Mouse (Mus musculus): ENCODE data around the gene Bckdhb. TPM values are rescaled to one million over a fixed set of nuclear protein-coding genes. Genes with fewer than 3 reads are reported as not detected.

The Bckdhb gene
- polyA plus RNA-seq, 2 experiments, result 14.1 to 24.1 TPM

GRCm38 (mm10) chr9:83893767-83894330 lies 31.1 kb upstream of the Bckdhb start:
- peak; percentile 65 for ATAC-seq (ENCODE audit: insufficient read depth)
- no peak overlapping the region for H3K4me2 ChIP-seq (ENCODE audit: low read depth)
- H3K27me3 ChIP-seq (ENCODE audit: control insufficient read depth, insufficient read depth, low read length), result no peaks in the 10 kb centered on the region
- WGBS (ENCODE audit: insufficient replicate concordance), result 58% methylated on average over 4 of the region's 4 CpGs
- H3K27ac ChIP-seq, result no peak overlapping the region
- DNase-seq (ENCODE audit: low read depth in 3 of 3, low spot score in 3 of 3), result peak in 1 of 3 experiments; percentile 3
- H3K4me1 ChIP-seq (replicated peaks; ENCODE audit: control insufficient read depth in 2 of 2, insufficient read depth in 2 of 2, low read length in 1 of 2), result no peaks in the 10 kb centered on the region
- H3K4me3 ChIP-seq (ENCODE audit: insufficient read depth in 1 of 2, low read depth in 2 of 2, low read length in 2 of 2), result no peak overlapping the region
- no peak for TF ChIP-seq CTCF (IDR thresholded peaks at IDR 0.05; ENCODE audit: low read depth)
- no peak for TF ChIP-seq EP300 (IDR thresholded peaks at IDR 0.05; ENCODE audit: low read depth)
- H3K9ac ChIP-seq (replicated peaks), result no peak overlapping the region
- no peaks in the 10 kb centered on the region for H3K36me3 ChIP-seq (replicated peaks; ENCODE audit: control insufficient read depth, insufficient read depth, low read depth)
- no peaks in the 10 kb centered on the region for H3K9me3 ChIP-seq (ENCODE audit: control insufficient read depth, low read length)

GRCm38 (mm10) chr9:83902086-83902485 lies 22.9 kb upstream of the Bckdhb start:
- H3K4me3 ChIP-seq (ENCODE audit: insufficient read depth in 1 of 2, low read depth in 2 of 2, low read length in 2 of 2), result no peak overlapping the region
- H3K27me3 ChIP-seq (ENCODE audit: control insufficient read depth, insufficient read depth, low read length), result no peaks in the 10 kb centered on the region
- DNase-seq (ENCODE audit: low read depth in 3 of 3, low spot score in 3 of 3) (no peak), ATAC-seq (ENCODE audit: insufficient read depth) (no peak)
- no peak overlapping the region for H3K9ac ChIP-seq (replicated peaks)
- no peak overlapping the region for H3K4me2 ChIP-seq (ENCODE audit: low read depth)
- no peak for TF ChIP-seq EP300 (IDR thresholded peaks at IDR 0.05; ENCODE audit: low read depth)
- H3K9me3 ChIP-seq (ENCODE audit: control insufficient read depth, low read length), result no peaks in the 10 kb centered on the region
- H3K4me1 ChIP-seq (replicated peaks; ENCODE audit: control insufficient read depth in 2 of 2, insufficient read depth in 2 of 2, low read length in 1 of 2), result no peaks in the 10 kb centered on the region
- no peaks in the 10 kb centered on the region for H3K36me3 ChIP-seq (replicated peaks; ENCODE audit: control insufficient read depth, insufficient read depth, low read depth)
- H3K27ac ChIP-seq, result no peak overlapping the region
- 66% methylated on average over 2 of the region's 2 CpGs for WGBS (ENCODE audit: insufficient replicate concordance)

- no peak for DNase-seq (ENCODE audit: low read depth in 3 of 3, low spot score in 3 of 3)
- no peaks in the 10 kb centered on the region for H3K36me3 ChIP-seq (replicated peaks; ENCODE audit: control insufficient read depth, insufficient read depth, low read depth)
- no peak overlapping the region for H3K27ac ChIP-seq
Measured at GRCm38 (mm10) chr9:83905820-83906219, 19.1 kb upstream of the Bckdhb start.

GRCm38 (mm10) chr9:83907017-83907416 lies 17.9 kb upstream of the Bckdhb start:
- TF ChIP-seq EP300 (IDR thresholded peaks at IDR 0.05; ENCODE audit: low read depth), result no peak
- no peak for TF ChIP-seq CTCF (IDR thresholded peaks at IDR 0.05; ENCODE audit: low read depth)
- Histone ChIP-seq H3K27me3 (ENCODE audit: control insufficient read depth, insufficient read depth, low read length) (no peaks in the 10 kb centered on the region), H3K27ac (no peak overlapping the region), H3K36me3 (replicated peaks; ENCODE audit: control insufficient read depth, insufficient read depth, low read depth) (no peaks in the 10 kb centered on the region), H3K4me2 (ENCODE audit: low read depth) (no peak overlapping the region), H3K4me1 (replicated peaks; ENCODE audit: control insufficient read depth in 2 of 2, insufficient read depth in 2 of 2, low read length in 1 of 2) (no peaks in the 10 kb centered on the region), H3K9ac (replicated peaks) (no peak overlapping the region), H3K9me3 (ENCODE audit: control insufficient read depth, low read length) (no peaks in the 10 kb centered on the region), H3K4me3 (ENCODE audit: insufficient read depth in 1 of 2, low read depth in 2 of 2, low read length in 2 of 2) (no peak overlapping the region)
- 60% methylated on average over 3 of the region's 3 CpGs for WGBS (ENCODE audit: insufficient replicate concordance)
- no peak for DNase-seq (ENCODE audit: low read depth in 3 of 3, low spot score in 3 of 3)
- ATAC-seq (ENCODE audit: insufficient read depth), result no peak

More at GRCm38 (mm10) chr9:83905820-83906219, 19.1 kb upstream of the Bckdhb start:
- no peak overlapping the region for H3K9ac ChIP-seq (replicated peaks)
- TF ChIP-seq CTCF (IDR thresholded peaks at IDR 0.05; ENCODE audit: low read depth) (peak; percentile 15; the same call in 1 of the 2 replicates), EP300 (IDR thresholded peaks at IDR 0.05; ENCODE audit: low read depth) (no peak)
- no peaks in the 10 kb centered on the region for H3K9me3 ChIP-seq (ENCODE audit: control insufficient read depth, low read length)
- 42% methylated on average over 4 of the region's 4 CpGs for WGBS (ENCODE audit: insufficient replicate concordance)
- H3K4me1 ChIP-seq (replicated peaks; ENCODE audit: control insufficient read depth in 2 of 2, insufficient read depth in 2 of 2, low read length in 1 of 2), result no peaks in the 10 kb centered on the region
- ATAC-seq (ENCODE audit: insufficient read depth), result no peak
- no peaks in the 10 kb centered on the region for H3K27me3 ChIP-seq (ENCODE audit: control insufficient read depth, insufficient read depth, low read length)
- H3K4me3 ChIP-seq (ENCODE audit: insufficient read depth in 1 of 2, low read depth in 2 of 2, low read length in 2 of 2), result no peak overlapping the region
- no peak overlapping the region for H3K4me2 ChIP-seq (ENCODE audit: low read depth)

- Histone ChIP-seq H3K9ac (replicated peaks) (no peak overlapping the region), H3K4me3 (ENCODE audit: insufficient read depth in 1 of 2, low read depth in 2 of 2, low read length in 2 of 2) (no peak overlapping the region), H3K4me2 (ENCODE audit: low read depth) (no peak overlapping the region), H3K4me1 (replicated peaks; ENCODE audit: control insufficient read depth in 2 of 2, insufficient read depth in 2 of 2, low read length in 1 of 2) (no peaks in the 10 kb centered on the region), H3K27me3 (ENCODE audit: control insufficient read depth, insufficient read depth, low read length) (no peaks in the 10 kb centered on the region), H3K36me3 (replicated peaks; ENCODE audit: control insufficient read depth, insufficient read depth, low read depth) (no peaks in the 10 kb centered on the region), H3K27ac (no peak overlapping the region), H3K9me3 (ENCODE audit: control insufficient read depth, low read length) (no peaks in the 10 kb centered on the region)
- no peak for TF ChIP-seq CTCF (IDR thresholded peaks at IDR 0.05; ENCODE audit: low read depth)
- TF ChIP-seq EP300 (IDR thresholded peaks at IDR 0.05; ENCODE audit: low read depth), result no peak
- 68% methylated on average over 2 of the region's 2 CpGs for WGBS (ENCODE audit: insufficient replicate concordance)
- no peak for DNase-seq (ENCODE audit: low read depth in 3 of 3, low spot score in 3 of 3)
- no peak for ATAC-seq (ENCODE audit: insufficient read depth)
Measured at GRCm38 (mm10) chr9:83909836-83910235, 15.1 kb upstream of the Bckdhb start.

Data from liver, embryonic 14.5 days (tissue).